Mouse (Mus musculus) liver, embryonic 16.5 days (tissue): ENCODE results near the gene Nabp1. TPM values are rescaled to one million over a fixed set of nuclear protein-coding genes. Genes with fewer than 3 reads are reported as not detected.

Experiments used
- ATAC-seq: fragments of 200-750 bp; cut with Nextera tagmentation; 2 replicates; pipeline ENCODE4 v1.8.0; 2017; ENCODE audit warnings: low read depth, mild to moderate bottlenecking, moderate number of reproducible peaks, moderate library complexity
- H3K27ac ChIP-seq: fragments of 300-500 bp; sonication (generic); 2 replicates; pipeline ENCODE4 v1.5.1; 2014; ENCODE audit warnings: mild to moderate bottlenecking, low read length
- H3K27me3 ChIP-seq: fragments of 300-500 bp; sonication (generic); 2 replicates; pipeline ENCODE4 v1.6.1; 2014; ENCODE audit warnings: low read depth, low read length, mixed read lengths; ENCODE audit not compliant: control insufficient read depth, insufficient read depth
- H3K36me3 ChIP-seq: fragments of 300-500 bp; sonication (generic); 2 replicates; pipeline ENCODE4 v1.6.1; 2014; ENCODE audit warnings: mild to moderate bottlenecking; ENCODE audit not compliant: control insufficient read depth, insufficient read depth
- H3K4me1 ChIP-seq: fragments of 300-500 bp; sonication (generic); 2 replicates; pipeline ENCODE4 v1.6.1; 2014; ENCODE audit warnings: low read depth, low read length, mixed read lengths; ENCODE audit not compliant: control insufficient read depth
- H3K4me2 ChIP-seq: fragments of 300-500 bp; sonication (generic); 2 replicates; pipeline ENCODE4 v1.6.1; 2014; ENCODE audit warnings: low read depth, low read length, mixed read lengths
- H3K4me3 ChIP-seq: fragments of 300-500 bp; sonication (generic); 2 replicates; pipeline ENCODE4 v1.5.1; 2014; ENCODE audit warnings: low read depth, mild to moderate bottlenecking, low read length
- H3K9ac ChIP-seq: fragments of 300-500 bp; sonication (generic); 2 replicates; pipeline ENCODE4 v1.6.1; 2014; ENCODE audit warnings: low read depth, low read length
- H3K9me3 ChIP-seq: fragments of 300-500 bp; sonication (generic); replicated peaks from 2 replicates; pipeline ENCODE4 v1.6.1; 2016; ENCODE audit warnings: low read length; ENCODE audit not compliant: control insufficient read depth
- WGBS: fragments of 180-500 bp; shearing (Covaris S2); extraction: QIAGEN DNeasy Blood & Tissue Kit; methylation state at CpG from one replicate; pipeline ENCODE4 v1.1.7; 2014; ENCODE audit not compliant: insufficient replicate concordance; 5-methylcytosine and 5-hydroxymethylcytosine counted together
- polyA plus RNA-seq: library from polyadenylated mRNA; unstranded; fragments of >200 nt; fragmentation: Nextera tagmentation; extraction: Ambion mirVana; gene quantifications from 2 replicates; pipeline ENCODE4 v1.2.1, GENCODE M21; 2015

Nabp1 gene
- 9.4 and 11.3 TPM in 2 replicates for polyA plus RNA-seq

DNA sequence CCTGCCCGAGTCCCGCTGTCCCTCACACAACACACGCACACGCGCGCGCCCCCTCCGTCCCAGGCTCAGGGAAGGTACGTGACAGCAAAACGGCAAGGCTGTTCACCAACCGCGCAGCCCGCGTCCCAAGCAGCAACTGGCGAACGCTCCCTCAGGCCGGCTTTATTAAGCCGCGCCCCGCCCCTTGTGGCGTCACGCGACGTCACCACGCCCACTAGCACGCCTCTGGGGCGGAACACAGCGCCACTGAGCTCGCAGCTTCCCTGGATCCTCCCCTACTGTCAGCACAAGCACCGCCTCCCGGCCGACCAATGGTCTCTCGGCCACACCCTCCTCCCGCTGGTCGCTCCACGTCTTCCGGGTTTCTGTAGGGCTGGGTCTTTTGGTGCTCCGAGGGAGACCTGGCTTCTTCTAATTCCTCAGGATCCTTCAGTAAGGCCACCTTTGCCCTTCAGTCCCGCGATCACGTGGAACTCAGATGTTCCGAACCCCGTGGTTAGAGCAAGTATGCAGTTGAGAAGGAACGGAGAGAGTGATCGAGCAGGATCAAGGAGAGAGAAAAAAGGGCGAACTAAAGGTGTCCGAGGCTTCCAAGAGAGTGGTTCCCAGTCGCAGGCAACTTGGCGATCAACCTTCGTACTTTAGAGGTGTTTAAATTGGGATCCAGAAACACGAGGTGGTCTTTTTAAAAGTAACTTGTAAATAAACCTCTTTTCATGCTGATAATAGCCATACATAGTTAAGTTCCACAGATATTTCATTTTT lies at the start of gene Nabp1:
Gene Nabp1, minus strand, starts transcription at position 164 of the 765 bp plus-strand sequence.
- Histone ChIP-seq H3K9ac (peak within 1 kb of the TSS; percentile 81), H3K27me3 (peaks cover 2% of the 10 kb centered on the region; the same call in 1 of the 2 replicates), H3K4me3 (peak within 1 kb of the TSS; percentile 81), H3K36me3 (no peaks in the 10 kb centered on the region), H3K4me1 (peaks cover 12% of the 10 kb centered on the region), H3K27ac (peak within 1 kb of the TSS; percentile 83), H3K4me2 (peak within 1 kb of the TSS; percentile 98), H3K9me3 (no peaks in the 10 kb centered on the region)
- WGBS, result under 1% methylated on average over 51 of the region's 51 CpGs
- peak; percentile 99 for ATAC-seq

DNA sequence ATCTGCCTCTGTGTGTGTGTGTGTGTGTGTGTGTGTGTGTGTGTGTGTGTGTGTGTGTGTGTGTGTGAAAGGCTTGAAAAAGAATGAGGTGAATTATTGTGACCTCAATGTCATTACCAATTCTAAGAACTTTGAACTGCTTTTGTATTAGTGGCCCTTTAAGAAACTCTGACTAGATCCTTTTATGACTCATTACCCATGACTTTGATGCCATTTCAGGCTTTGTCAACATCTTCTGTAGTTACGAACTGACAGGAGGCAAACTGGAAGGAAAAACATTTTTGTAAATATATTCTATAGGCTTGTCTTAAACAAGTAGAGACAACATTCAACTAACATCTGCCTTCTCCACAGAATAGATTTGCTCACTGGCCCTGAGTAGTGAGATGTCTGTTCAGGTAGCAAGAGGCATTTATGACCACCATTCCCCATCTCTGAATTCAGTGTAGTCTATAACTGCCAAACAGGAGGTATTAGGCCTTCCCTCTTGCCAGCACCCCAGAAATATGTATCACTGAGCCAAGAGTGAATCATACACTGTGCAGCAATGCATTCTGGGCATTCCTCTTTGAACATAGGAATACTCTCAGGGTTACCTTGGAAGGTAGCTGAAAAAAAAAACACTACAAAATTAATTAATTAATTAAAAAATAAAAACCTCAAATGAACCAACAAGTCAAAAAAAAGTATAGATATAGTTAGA lies 47.5 kb upstream of the Nabp1 start:
- no peak overlapping the region for H3K4me3 ChIP-seq
- no peak overlapping the region for H3K27ac ChIP-seq
- H3K9ac ChIP-seq, result no peak overlapping the region
- H3K4me1 ChIP-seq, result peaks cover 11% of the 10 kb centered on the region
- no peak for ATAC-seq
- no peak overlapping the region for H3K4me2 ChIP-seq
- no peaks in the 10 kb centered on the region for H3K27me3 ChIP-seq
- WGBS, result 59% methylated on average over 1 of the region's 1 CpGs
- H3K9me3 ChIP-seq, result no peaks in the 10 kb centered on the region
- H3K36me3 ChIP-seq, result no peaks in the 10 kb centered on the region

DNA sequence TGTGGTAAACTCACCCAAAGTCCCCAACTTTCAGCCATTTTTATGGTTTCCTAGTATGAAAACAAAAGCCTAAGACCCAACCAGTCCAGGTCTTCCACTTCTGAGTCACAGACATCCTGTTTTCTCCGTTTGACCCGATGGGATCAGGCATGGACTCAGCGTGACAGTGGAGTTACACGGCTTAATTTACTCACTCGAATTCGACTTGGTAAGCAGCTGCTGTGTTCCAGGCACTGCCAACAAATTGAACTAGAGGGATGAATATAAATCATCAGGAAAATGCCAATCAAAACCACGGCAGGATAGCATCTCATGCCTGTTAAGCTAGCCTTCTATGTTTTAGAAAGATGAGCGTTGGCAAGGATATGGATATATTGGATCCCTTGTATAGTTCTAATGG lies 43.4 kb upstream of the Nabp1 start:
- no peak overlapping the region for H3K27ac ChIP-seq
- ATAC-seq, result no peak

DNA sequence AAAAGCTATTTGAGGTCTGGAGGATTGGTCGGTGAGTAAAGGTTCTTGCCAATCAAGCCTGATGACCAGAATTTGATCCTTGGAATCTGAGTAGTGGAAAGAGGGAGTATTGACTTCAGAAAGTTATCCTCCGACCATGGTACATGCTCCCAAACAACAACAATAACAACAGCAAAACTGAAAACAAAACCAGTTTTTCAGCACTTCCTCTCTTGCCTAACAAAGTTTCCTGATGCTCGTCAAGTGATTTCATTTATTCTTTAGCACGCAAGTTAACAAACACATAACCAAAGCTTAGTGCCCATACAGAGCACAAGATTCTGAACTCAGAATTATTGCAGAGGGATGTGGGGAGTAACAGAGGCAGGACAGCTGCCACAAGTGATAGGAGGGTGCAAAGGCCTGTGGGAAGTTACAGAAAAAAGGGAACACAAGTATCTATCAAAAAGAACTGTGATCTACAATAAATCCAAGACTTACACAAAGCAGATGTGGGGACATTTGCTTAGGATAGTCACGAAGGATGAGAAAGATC lies 42.1 kb upstream of the Nabp1 start:
- no peak for ATAC-seq
- Histone ChIP-seq H3K4me1 (no peaks in the 10 kb centered on the region), H3K4me2 (no peak overlapping the region), H3K9ac (no peak overlapping the region), H3K27ac (no peak overlapping the region), H3K4me3 (no peak overlapping the region), H3K36me3 (no peaks in the 10 kb centered on the region), H3K27me3 (no peaks in the 10 kb centered on the region), H3K9me3 (no peaks in the 10 kb centered on the region)
- 44% methylated on average over 5 of the region's 5 CpGs for WGBS

More for the DNA sequence above, 43.4 kb upstream of the Nabp1 start:
- H3K4me3 ChIP-seq, result no peak overlapping the region
- H3K36me3 ChIP-seq, result no peaks in the 10 kb centered on the region
- no peaks in the 10 kb centered on the region for H3K27me3 ChIP-seq
- H3K9ac ChIP-seq, result no peak overlapping the region
- no peaks in the 10 kb centered on the region for H3K9me3 ChIP-seq
- H3K4me2 ChIP-seq, result no peak overlapping the region
- 72% methylated on average over 8 of the region's 8 CpGs for WGBS
- H3K4me1 ChIP-seq, result no peaks in the 10 kb centered on the region

DNA sequence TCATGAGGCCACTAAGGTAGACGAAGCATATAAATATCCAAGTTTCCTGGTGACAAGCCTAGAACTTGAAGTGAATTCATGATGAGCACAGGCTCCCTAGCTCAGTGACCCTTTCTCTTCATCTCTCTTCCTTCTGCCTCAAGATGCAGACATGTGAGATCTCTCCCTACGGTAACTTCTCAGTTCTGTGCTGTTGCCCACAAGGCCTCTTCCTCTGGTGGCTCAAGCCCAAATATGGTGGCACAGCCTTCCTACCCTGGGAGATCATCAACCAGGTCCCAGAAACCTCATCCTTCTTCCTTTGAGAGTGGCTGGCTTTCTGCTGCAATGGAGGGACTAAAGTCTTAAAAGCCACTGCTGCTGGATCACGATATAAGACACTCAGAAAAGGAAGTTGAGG lies 40.9 kb upstream of the Nabp1 start:
- H3K9me3 ChIP-seq, result no peaks in the 10 kb centered on the region
- no peak overlapping the region for H3K27ac ChIP-seq
- H3K27me3 ChIP-seq, result no peaks in the 10 kb centered on the region
- ATAC-seq, result no peak
- H3K4me3 ChIP-seq, result no peak overlapping the region
- H3K4me2 ChIP-seq, result no peak overlapping the region
- H3K36me3 ChIP-seq, result no peaks in the 10 kb centered on the region
- no peaks in the 10 kb centered on the region; the same call in 1 of the 2 replicates for H3K4me1 ChIP-seq
- 47% methylated on average over 3 of the region's 3 CpGs for WGBS
- no peak overlapping the region for H3K9ac ChIP-seq

DNA sequence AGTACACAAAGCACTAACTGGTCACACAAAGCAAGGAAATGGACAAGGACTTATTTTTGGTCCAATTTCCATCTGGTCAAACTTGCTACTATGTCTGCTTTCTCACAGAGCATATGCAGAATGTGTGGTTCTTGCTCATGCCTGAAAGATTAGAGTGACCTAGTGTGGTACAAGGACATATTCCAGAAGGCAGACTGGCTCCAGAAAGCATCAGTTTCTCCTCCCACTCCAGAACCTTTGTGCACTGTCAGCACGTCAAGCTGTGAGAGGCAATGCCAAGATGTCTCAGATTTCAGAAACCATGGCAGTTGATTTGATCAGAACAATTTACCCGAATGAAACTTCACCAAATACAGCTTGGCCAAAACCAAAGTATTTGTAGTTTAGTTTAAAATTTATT lies 37.4 kb upstream of the Nabp1 start:
- Histone ChIP-seq H3K4me3 (no peak overlapping the region), H3K9ac (no peak overlapping the region), H3K27ac (no peak overlapping the region), H3K4me1 (no peaks in the 10 kb centered on the region; the same call in 1 of the 2 replicates), H3K4me2 (no peak overlapping the region), H3K27me3 (no peaks in the 10 kb centered on the region), H3K9me3 (no peaks in the 10 kb centered on the region), H3K36me3 (no peaks in the 10 kb centered on the region)
- WGBS, result 62% methylated on average over 2 of the region's 2 CpGs
- ATAC-seq, result no peak

DNA sequence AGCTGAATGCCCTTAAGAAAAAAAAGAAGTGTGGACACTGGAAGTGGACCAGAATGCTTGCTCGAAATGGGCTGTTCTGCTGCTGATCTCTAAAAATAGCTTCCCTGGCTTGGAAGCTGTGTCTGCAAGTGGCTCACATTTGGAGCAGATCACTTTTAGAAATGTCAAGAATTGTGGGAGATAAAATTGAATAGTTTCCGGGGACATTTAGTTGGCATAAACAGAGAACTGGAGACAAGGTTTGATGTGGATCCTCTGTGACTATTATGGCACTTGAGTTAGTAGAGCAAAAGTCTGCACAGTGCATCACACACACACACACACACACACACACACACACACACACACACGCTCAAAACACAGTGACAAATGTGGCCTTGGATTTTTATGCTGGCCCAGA lies 36.8 kb upstream of the Nabp1 start:
- ATAC-seq, result no peak
- no peak overlapping the region for H3K4me2 ChIP-seq
- H3K4me1 ChIP-seq, result no peaks in the 10 kb centered on the region; the same call in 1 of the 2 replicates
- no peaks in the 10 kb centered on the region for H3K36me3 ChIP-seq
- no peaks in the 10 kb centered on the region for H3K9me3 ChIP-seq
- H3K9ac ChIP-seq, result no peak overlapping the region
- no peaks in the 10 kb centered on the region for H3K27me3 ChIP-seq
- H3K4me3 ChIP-seq, result no peak overlapping the region
- 48% methylated on average over 3 of the region's 3 CpGs for WGBS
- no peak overlapping the region for H3K27ac ChIP-seq

DNA sequence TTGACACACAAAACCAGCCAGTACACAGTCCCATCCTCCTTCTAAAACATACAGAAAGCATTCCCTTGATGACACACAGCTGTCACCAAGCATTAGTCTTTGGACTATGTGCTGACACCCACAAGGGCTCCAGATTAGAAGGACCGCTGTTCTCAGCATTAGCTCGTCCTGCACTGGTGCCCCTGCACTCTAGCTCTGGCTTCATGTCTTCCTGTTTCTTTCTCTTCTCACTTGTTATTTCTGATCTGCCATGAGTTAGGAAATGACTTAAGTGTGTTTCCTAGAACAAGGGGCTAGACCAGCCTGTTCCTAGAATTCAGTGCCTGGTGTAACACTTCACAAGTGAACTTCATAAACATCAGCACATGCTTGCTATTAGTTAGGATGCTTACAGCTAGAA lies 36.2 kb upstream of the Nabp1 start:
- peaks cover 5% of the 10 kb centered on the region for H3K4me1 ChIP-seq
- WGBS, result 42% methylated on average over 2 of the region's 2 CpGs
- H3K36me3 ChIP-seq, result no peaks in the 10 kb centered on the region
- no peak overlapping the region for H3K4me3 ChIP-seq
- no peak overlapping the region for H3K4me2 ChIP-seq
- no peak overlapping the region for H3K9ac ChIP-seq
- H3K9me3 ChIP-seq, result no peaks in the 10 kb centered on the region
- no peaks in the 10 kb centered on the region for H3K27me3 ChIP-seq
- peak; percentile 64 for ATAC-seq
- H3K27ac ChIP-seq, result no peak overlapping the region
